Mouse (Mus musculus): ENCODE data around the gene Gm20403.
"Not testable (repeated sequence)": the region's sequence is repeated elsewhere in the genome, so short reads cannot be mapped to it uniquely, and the experiment has no call there.

The Gm20403 gene

GRCm38 (mm10) chr12:54986052-54986717 is at the start of gene Gm20403:
Gene Gm20403, minus strand, starts transcription at chr12:54986529.
- DNase-seq (ENCODE audit: low spot score in 2 of 2) = peak in 1 of 2 experiments; percentile 22

GRCm38 (mm10) chr12:55027088-55027487 is 40.8 kb upstream of the Gm20403 start:
- DNase-seq (ENCODE audit: low spot score in 2 of 2) = no peak

DNA sequence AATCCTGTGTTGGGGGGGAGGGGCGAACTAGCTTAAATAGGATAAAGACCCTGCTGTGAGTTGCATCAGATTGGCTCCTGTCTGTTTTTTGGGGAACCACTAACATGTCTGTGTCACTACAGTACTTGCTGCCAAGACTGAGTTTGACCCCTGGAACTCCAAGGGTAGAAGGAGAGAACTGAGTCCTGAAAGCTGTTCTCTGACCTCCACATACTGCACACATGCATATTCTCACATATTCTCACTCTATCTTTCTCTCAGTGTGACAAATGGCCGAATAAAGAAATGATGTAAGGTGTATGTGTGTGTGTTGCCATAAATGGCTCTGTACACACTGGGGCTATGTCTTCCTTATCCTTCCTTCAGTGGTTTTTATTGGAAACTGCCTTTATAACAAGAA is 37.0 kb upstream of the Gm20403 start:
- DNase-seq (ENCODE audit: low spot score in 2 of 2) = no peak

- DNase-seq (ENCODE audit: low spot score in 2 of 2) = no peak
Observed at GRCm38 (mm10) chr12:55019421-55019877, 33.1 kb upstream of the Gm20403 start.

DNA sequence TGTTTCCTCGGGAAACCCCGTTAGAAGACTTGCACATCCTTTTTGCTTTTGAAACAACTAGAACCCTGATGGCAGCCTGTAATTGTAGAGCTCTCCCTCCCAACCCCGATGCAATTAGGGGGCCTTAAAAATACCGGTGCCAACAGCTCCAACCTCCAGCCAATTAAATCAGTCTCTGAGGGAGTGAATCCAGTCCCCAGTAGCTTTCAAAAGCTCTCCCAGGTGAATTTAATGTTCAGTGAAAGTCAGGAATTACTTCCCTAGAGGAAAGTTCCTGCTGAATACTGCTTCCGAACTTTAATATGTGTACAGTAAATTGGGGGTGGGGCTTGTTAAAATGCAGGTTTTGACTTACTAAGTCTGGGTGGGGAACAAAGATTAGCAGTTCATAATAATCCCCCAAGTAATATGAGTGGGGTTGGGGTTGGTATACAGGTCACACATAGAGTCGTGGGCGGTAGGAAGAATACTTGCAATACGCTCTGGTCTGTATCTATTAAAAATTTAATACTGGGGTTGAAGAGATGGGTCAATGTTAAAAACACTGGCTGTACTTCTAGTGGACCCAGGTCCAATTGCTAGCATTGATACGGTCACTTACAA is 30.9 kb upstream of the Gm20403 start:
- DNase-seq (ENCODE audit: low spot score in 2 of 2) = no peak

GRCm38 (mm10) chr12:55016339-55017118 is 30.2 kb upstream of the Gm20403 start:
- no peak for DNase-seq (ENCODE audit: low spot score in 2 of 2)

GRCm38 (mm10) chr12:55015428-55015827 is 29.1 kb upstream of the Gm20403 start:
- DNase-seq (ENCODE audit: low spot score in 2 of 2) = no peak

DNA sequence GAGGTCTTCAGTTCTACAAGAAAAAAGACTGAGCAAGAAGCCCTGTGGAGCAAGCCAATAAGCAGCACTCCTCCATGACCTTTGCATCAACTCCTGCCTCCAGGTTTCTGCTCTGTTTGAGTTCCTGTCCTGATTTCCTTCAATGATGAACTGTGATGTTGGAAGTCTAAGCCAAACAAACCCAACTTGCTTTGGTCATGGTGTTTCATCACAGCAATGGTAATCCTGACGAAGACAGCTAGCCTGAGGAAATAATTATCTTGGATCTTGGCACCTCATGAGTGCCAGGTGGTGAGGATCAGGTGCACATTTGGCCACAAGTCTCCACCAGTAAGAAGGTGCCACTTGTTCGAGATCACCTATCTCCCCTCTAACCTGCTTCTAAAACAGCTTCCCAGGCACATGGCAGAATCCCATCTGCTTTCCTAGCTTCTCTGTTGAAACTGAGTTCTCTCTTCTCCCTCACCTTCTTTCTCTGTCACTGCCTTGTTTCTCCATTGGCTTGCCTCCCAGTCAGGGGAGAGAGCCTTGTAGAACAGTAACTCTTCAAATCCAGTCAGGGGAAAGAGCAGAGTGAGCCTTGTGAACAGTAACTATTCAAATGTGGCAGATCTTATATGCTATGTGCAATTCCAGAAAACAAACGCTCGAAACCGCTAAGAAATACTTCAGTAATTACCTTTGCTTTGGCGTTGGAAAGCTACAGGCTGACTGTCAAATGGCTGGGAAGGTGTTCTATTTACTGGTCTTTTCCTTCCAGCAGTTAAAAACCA is 27.5 kb upstream of the Gm20403 start, which contains the start of gene Baz1a:
Baz1a (minus strand) TSS at position 723 of the 773 bp plus-strand sequence.
- no peak for DNase-seq (ENCODE audit: low spot score in 2 of 2)

- DNase-seq (ENCODE audit: low spot score in 2 of 2) = no peak
Observed at GRCm38 (mm10) chr12:55013031-55013430, 26.7 kb upstream of the Gm20403 start.

- peak in 1 of 2 experiments; percentile 36 for DNase-seq (ENCODE audit: low spot score in 2 of 2)
Observed at GRCm38 (mm10) chr12:55007361-55008008, 21.2 kb upstream of the Gm20403 start.

DNA sequence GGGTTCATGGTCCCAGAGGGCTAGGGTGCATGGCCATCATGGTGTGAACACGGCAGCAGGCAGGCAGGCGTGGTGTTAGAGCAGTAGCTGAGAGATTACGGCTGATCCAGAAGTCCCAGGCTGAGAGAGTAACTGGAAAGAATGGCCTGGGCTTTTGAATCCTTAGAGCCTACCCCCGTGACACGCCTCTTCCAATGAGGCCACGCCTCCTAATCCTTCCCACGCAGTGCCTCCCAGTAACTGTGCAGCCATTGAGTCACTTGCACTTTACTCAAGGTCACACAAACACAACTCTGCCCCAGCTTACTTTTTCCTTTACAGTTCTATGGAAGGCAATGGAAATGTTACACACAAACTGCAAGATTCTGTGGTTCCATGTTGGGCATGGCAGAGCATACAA is 19.7 kb upstream of the Gm20403 start:
- DNase-seq (ENCODE audit: low spot score in 2 of 2) = no peak

- DNase-seq (ENCODE audit: low spot score in 2 of 2) = no peak
Observed at GRCm38 (mm10) chr12:55004396-55004795, 18.1 kb upstream of the Gm20403 start.

- no peak for DNase-seq (ENCODE audit: low spot score in 2 of 2)
Observed at GRCm38 (mm10) chr12:55003843-55004242, 17.5 kb upstream of the Gm20403 start.

DNA sequence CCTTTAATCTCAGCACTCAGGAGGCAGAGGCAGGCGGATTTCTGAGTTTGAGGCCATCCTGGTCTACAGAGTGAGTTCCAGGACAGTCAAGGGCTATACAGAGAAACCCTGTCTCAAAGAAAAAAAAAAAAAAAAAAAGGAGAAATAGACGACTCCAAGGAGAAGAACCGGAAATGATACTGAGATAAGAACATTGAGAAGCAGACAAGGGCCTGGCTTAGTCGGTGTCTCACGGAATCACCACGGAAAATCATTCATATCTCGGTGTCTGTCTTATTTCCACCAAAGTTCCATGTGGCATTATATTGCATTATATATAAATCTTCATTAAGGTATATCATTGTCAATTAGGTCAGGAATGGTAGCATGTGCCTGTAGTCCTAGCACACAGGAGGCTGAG is 16.2 kb upstream of the Gm20403 start:
- not testable (repeated sequence) for DNase-seq (ENCODE audit: low spot score in 2 of 2)

- peak in 1 of 2 experiments; percentile 14 for DNase-seq (ENCODE audit: low spot score in 2 of 2)
Observed at GRCm38 (mm10) chr12:54999016-54999690, 12.8 kb upstream of the Gm20403 start.

- no peak for DNase-seq (ENCODE audit: low spot score in 2 of 2)
Observed at GRCm38 (mm10) chr12:54998411-54998810, 12.1 kb upstream of the Gm20403 start.

GRCm38 (mm10) chr12:54996979-54997474 is 10.7 kb upstream of the Gm20403 start:
- DNase-seq (ENCODE audit: low spot score in 2 of 2) = no peak

GRCm38 (mm10) chr12:54995965-54996364 is 9.6 kb upstream of the Gm20403 start:
- DNase-seq (ENCODE audit: low spot score in 2 of 2) = no peak

DNA sequence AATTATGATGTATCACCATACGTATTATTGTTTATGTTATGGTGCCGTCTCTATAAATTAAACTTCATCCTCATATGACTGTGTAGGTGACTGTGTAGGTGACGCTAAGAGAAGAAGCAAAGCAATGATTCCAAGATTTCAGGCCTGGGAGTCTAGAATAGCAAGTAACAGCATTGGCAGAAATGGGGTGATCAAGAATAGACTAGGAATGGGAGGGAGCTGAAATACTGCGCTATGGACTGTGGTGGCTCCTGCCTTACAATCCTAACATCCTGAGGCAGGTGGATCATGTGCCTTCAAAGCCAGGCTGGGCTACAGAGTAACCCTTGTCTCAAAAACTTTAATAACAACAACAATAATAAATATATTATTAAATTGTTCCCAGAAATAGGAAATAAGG is 8.1 kb upstream of the Gm20403 start:
- DNase-seq (ENCODE audit: low spot score in 2 of 2) = no peak

DNA sequence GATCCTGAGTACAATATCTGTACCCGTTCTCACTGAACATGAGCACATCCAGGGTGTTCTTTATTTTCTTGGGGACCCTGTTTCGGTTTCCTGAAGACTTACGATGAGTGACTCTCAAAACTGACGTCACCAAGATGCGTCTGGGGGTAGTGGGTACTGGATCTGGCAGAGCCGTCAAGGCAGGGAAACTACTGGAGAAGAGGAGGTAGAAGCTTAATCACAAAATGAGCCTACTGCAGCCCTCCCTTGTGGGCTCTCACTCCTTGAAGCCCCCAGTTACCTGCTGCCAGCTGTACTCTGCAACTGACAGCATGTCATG is 7.7 kb upstream of the Gm20403 start:
- no peak for DNase-seq (ENCODE audit: low spot score in 2 of 2)
